Mouse (Mus musculus): ENCODE measurements around the gene Slc38a2. TPM values are rescaled to one million over a fixed set of nuclear protein-coding genes. Genes with fewer than 3 reads are reported as not detected.

Slc38a2 gene
- polyA plus RNA-seq, 1 experiment from 2014 or later: 245 TPM

DNA sequence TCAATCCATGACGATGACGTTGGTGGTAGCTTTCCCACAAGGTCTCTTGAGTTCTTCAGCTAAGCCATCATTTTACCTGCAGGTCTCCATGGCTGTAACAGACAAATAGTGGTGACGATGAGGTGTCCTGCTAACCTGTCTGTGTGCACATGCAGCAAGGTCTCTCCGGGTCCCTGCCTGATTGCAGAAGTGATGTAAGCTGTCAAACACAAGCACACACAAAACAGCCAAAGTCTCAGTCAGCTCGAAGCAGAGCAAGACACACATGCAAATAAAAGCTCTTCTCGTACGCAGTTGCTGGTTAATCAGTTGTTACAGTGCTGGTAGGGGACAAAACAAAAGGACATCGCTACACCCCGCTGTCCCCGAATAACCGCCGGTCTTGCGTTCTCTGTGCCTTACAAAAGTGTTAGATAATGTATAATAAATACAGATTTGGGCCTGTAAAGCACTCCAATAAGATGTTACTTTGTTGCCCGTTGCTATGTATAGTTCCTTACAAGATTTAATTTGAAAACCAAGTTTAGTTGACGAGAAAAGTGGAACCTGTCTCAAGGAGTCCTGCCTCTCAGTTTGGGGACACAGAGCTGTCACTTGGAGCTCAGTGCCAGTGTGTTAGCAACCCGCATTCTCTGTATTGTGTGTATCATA lies 43.2 kb upstream of the Slc38a2 start:
- Histone ChIP-seq H3K9ac (ENCODE audit: low read length) (no peak overlapping the region), H3K4me3 (ENCODE audit: low read depth, low read length) (no peak overlapping the region), H3K36me3 (ENCODE audit: control insufficient read depth, insufficient read depth, low read length) (no peaks in the 10 kb centered on the region), H3K4me2 (ENCODE audit: low read depth, severe bottlenecking) (no peak overlapping the region), H3K27ac (replicated peaks; ENCODE audit: low read depth, low read length) (no peak overlapping the region), H3K4me1 (ENCODE audit: control insufficient read depth, insufficient read depth, low read length) (0 out of 2 replicates have a peak, but pooled peaks cover 4% of the 10 kb centered on the region), H3K9me3 (ENCODE audit: control insufficient read depth, low read length) (no peaks in the 10 kb centered on the region), H3K27me3 (ENCODE audit: control insufficient read depth, insufficient read depth, low read length) (no peaks in the 10 kb centered on the region)
- 90% methylated on average over 16 of the region's 16 CpGs for WGBS
- ATAC-seq (ENCODE audit: insufficient number of reproducible peaks, low FRiP score, low TSS enrichment, low read depth) (no peak), DNase-seq (ENCODE audit: low spot score) (no peak)

DNA sequence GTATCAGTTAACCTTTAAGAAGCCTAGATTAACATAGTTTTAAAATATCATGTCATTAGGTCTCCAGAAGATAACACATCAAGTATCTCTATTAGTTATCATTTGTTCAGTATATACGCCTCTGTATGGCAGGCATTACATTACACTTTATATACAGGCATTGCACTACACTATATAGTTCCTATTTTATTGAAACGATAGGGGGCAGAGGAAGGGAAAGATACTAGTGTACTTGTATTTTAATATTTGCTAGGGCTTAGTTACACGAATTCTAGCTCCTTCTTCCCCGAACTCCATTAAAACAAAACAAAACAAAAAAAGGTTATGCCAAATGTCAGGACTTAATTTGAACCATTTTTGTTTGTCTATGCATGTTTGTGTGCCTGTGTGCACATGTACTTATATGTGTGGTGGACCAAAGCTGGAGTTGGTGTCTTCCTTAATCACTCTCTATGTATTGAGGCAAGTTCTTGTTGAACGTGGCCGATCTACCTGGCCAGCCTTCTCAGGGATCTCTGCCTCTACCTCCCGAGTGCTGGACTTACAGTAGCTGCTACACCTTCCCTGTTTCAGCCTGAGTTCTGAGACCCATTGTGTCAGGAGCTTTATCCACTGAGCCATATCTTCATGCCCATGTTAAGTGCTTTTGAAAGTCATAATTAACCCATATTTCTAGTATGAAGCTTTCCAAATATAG lies 41.5 kb upstream of the Slc38a2 start:
- Histone ChIP-seq H3K4me1 (ENCODE audit: control insufficient read depth, insufficient read depth, low read length) (0 out of 2 replicates have a peak, but pooled peaks cover 4% of the 10 kb centered on the region), H3K36me3 (ENCODE audit: control insufficient read depth, insufficient read depth, low read length) (no peaks in the 10 kb centered on the region), H3K9me3 (ENCODE audit: control insufficient read depth, low read length) (no peaks in the 10 kb centered on the region), H3K4me2 (ENCODE audit: low read depth, severe bottlenecking) (no peak overlapping the region), H3K9ac (ENCODE audit: low read length) (no peak overlapping the region), H3K27me3 (ENCODE audit: control insufficient read depth, insufficient read depth, low read length) (no peaks in the 10 kb centered on the region), H3K4me3 (ENCODE audit: low read depth, low read length) (no peak overlapping the region), H3K27ac (replicated peaks; ENCODE audit: low read depth, low read length) (no peak overlapping the region)
- 91% methylated on average over 7 of the region's 7 CpGs for WGBS
- DNase-seq (ENCODE audit: low spot score) (no peak), ATAC-seq (ENCODE audit: insufficient number of reproducible peaks, low FRiP score, low TSS enrichment, low read depth) (no peak)

DNA sequence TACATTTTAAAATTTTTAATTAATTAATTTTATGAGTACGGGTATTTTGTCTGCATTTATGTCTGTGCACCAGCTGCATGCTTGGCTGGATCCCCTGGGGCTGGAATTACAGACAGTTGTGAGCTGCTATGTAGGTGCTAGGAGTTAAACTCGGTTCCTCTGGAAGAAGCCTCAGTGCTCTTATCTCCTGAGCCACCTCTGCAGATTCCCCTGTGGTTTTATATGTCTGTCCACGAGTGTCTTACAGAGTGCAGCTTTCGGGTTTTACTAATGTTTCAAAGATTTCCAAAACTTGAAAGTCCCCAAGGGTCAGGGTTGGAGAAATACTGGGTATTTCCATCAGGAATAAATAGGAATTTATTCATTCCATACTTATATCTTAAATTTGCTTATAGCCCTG lies 40.6 kb upstream of the Slc38a2 start:
- no peak overlapping the region for H3K4me3 ChIP-seq (ENCODE audit: low read depth, low read length)
- H3K9me3 ChIP-seq (ENCODE audit: control insufficient read depth, low read length): no peaks in the 10 kb centered on the region
- no peak overlapping the region for H3K27ac ChIP-seq (replicated peaks; ENCODE audit: low read depth, low read length)
- no peaks in the 10 kb centered on the region for H3K27me3 ChIP-seq (ENCODE audit: control insufficient read depth, insufficient read depth, low read length)
- H3K36me3 ChIP-seq (ENCODE audit: control insufficient read depth, insufficient read depth, low read length): no peaks in the 10 kb centered on the region
- ATAC-seq (ENCODE audit: insufficient number of reproducible peaks, low FRiP score, low TSS enrichment, low read depth) (no peak), DNase-seq (ENCODE audit: low spot score) (no peak)
- H3K4me1 ChIP-seq (ENCODE audit: control insufficient read depth, insufficient read depth, low read length): 0 out of 2 replicates have a peak, but pooled peaks cover 4% of the 10 kb centered on the region
- WGBS: 74% methylated on average over 4 of the region's 4 CpGs
- H3K9ac ChIP-seq (ENCODE audit: low read length): no peak overlapping the region
- H3K4me2 ChIP-seq (ENCODE audit: low read depth, severe bottlenecking): no peak overlapping the region

DNA sequence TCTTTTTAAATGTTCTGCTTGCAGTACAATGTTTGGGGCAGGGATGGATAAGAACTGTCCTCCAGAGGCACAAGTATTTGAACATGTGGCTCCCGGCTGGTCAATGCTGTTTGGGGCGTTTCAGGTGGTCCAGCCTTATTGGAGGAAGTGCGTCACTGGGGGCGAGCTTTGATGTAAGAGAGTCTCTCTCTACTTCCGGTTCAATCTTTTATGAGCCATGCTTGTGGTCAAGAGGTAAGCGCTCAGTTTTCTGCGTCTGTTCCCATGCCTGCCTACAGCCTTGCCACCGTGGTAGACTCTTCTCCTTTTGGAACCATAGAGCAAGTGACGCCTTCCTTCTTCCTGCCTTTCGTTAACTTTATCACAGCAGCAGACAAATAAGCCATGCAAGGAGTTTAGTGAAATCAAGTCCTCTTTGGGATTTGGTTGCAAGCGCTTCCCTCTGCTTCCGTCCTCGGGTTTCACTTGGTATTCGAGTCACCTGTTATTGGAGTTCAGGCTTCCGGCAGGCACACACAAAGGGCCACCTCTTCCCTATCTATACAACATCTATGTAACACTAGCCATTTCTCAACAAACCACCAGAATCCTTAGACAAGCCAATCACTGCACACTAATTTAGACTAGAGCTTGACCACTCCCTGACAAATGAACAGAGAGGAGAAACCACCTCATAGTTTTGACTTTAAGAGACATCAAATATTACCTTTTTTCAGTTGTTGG lies 37.3 kb upstream of the Slc38a2 start:
- H3K36me3 ChIP-seq (ENCODE audit: control insufficient read depth, insufficient read depth, low read length): no peaks in the 10 kb centered on the region
- DNase-seq (ENCODE audit: low spot score) (no peak), ATAC-seq (ENCODE audit: insufficient number of reproducible peaks, low FRiP score, low TSS enrichment, low read depth) (no peak)
- H3K4me3 ChIP-seq (ENCODE audit: low read depth, low read length): no peak overlapping the region
- no peak overlapping the region for H3K9ac ChIP-seq (ENCODE audit: low read length)
- no peak overlapping the region for H3K27ac ChIP-seq (replicated peaks; ENCODE audit: low read depth, low read length)
- no peak overlapping the region for H3K4me2 ChIP-seq (ENCODE audit: low read depth, severe bottlenecking)
- no peaks in the 10 kb centered on the region for H3K27me3 ChIP-seq (ENCODE audit: control insufficient read depth, insufficient read depth, low read length)
- no peaks in the 10 kb centered on the region; the same call in 1 of the 2 replicates for H3K4me1 ChIP-seq (ENCODE audit: control insufficient read depth, insufficient read depth, low read length)
- 83% methylated on average over 15 of the region's 15 CpGs for WGBS
- H3K9me3 ChIP-seq (ENCODE audit: control insufficient read depth, low read length): no peaks in the 10 kb centered on the region

DNA sequence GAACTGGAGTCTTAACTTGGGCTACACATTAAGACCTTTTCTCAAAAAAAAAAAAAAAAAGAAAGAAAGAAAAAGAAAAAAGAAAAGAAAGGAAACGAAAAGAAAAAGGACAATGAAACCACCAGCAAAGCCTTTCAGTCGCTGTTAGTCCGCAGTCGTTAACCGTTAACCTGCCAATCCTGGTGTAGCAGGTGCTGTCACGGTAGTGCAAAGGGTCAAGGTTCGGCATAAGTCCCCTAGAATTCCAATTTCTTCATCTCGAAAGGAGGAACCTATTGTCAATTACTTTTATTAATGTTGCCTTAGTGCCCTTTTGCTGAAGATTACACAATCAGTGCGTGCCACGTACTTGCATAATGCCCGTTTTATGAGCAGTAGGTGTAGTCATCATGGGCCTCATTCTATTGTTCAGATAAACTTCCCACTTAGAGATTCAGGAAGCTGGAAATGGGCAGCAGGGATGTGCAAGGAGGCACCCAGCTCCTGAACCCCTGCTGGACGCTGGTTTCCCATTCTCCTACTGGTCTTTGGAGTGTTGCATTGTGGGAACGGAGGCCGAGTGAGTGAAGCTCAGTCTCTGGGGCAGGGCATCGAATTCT lies 36.1 kb upstream of the Slc38a2 start:
- no peak for DNase-seq (ENCODE audit: low spot score)

DNA sequence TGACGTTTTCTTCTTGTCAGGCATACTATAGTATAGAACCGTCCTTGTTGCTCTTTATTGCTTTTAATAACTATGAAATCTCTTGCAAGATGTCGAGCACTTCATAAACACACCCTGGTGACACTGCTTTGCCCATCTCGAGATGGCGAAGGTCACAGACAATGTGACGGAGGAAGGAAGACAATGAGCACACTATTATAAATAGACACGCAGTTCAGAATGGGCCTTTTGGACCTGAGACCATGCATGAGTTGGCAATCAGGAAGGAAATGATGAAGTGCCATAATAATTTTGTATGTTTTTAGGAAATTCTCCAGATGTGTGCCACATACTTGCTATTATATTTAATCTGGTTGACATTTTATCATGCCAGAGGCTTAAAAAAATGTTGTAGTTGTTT lies 34.9 kb upstream of the Slc38a2 start:
- Histone ChIP-seq H3K27me3 (ENCODE audit: control insufficient read depth, insufficient read depth, low read length) (no peaks in the 10 kb centered on the region), H3K36me3 (ENCODE audit: control insufficient read depth, insufficient read depth, low read length) (no peaks in the 10 kb centered on the region), H3K4me3 (ENCODE audit: low read depth, low read length) (no peak overlapping the region), H3K4me1 (ENCODE audit: control insufficient read depth, insufficient read depth, low read length) (no peaks in the 10 kb centered on the region; the same call in 1 of the 2 replicates), H3K27ac (replicated peaks; ENCODE audit: low read depth, low read length) (no peak overlapping the region), H3K9me3 (ENCODE audit: control insufficient read depth, low read length) (no peaks in the 10 kb centered on the region), H3K4me2 (ENCODE audit: low read depth, severe bottlenecking) (no peak overlapping the region), H3K9ac (ENCODE audit: low read length) (no peak overlapping the region)
- WGBS: 56% methylated on average over 7 of the region's 7 CpGs
- DNase-seq (ENCODE audit: low spot score) (no peak), ATAC-seq (ENCODE audit: insufficient number of reproducible peaks, low FRiP score, low TSS enrichment, low read depth) (no peak)

More for the DNA sequence above, 36.1 kb upstream of the Slc38a2 start:
- Histone ChIP-seq H3K4me2 (ENCODE audit: low read depth, severe bottlenecking) (no peak overlapping the region), H3K4me3 (ENCODE audit: low read depth, low read length) (no peak overlapping the region), H3K36me3 (ENCODE audit: control insufficient read depth, insufficient read depth, low read length) (no peaks in the 10 kb centered on the region), H3K4me1 (ENCODE audit: control insufficient read depth, insufficient read depth, low read length) (no peaks in the 10 kb centered on the region; the same call in 1 of the 2 replicates), H3K27ac (replicated peaks; ENCODE audit: low read depth, low read length) (no peak overlapping the region), H3K9ac (ENCODE audit: low read length) (no peak overlapping the region), H3K27me3 (ENCODE audit: control insufficient read depth, insufficient read depth, low read length) (no peaks in the 10 kb centered on the region), H3K9me3 (ENCODE audit: control insufficient read depth, low read length) (no peaks in the 10 kb centered on the region)
- no peak for ATAC-seq (ENCODE audit: insufficient number of reproducible peaks, low FRiP score, low TSS enrichment, low read depth)
- WGBS: 85% methylated on average over 15 of the region's 15 CpGs

DNA sequence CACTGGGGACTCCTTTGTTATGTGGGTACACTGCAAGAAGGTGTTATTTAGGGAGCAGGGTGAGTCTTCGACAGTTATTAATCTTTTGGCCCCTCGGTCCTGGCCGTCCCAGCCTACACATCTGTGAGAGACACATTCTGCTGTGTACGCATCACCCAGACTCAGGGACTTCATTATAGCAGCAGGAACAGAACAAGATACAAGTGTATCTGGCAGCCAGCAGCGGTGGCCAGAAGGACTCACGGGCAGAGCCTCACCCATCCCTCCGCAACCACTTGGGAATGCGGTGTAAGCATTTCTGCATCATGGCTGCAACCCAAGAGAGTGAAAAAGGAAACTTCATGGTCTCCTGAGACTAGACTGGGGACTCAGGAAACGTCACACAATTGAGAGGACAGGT lies 30.9 kb upstream of the Slc38a2 start:
- no peak overlapping the region for H3K9ac ChIP-seq (ENCODE audit: low read length)
- ATAC-seq (ENCODE audit: insufficient number of reproducible peaks, low FRiP score, low TSS enrichment, low read depth) (no peak), DNase-seq (ENCODE audit: low spot score) (no peak)
- H3K27ac ChIP-seq (replicated peaks; ENCODE audit: low read depth, low read length): no peak overlapping the region
- H3K27me3 ChIP-seq (ENCODE audit: control insufficient read depth, insufficient read depth, low read length): no peaks in the 10 kb centered on the region
- H3K9me3 ChIP-seq (ENCODE audit: control insufficient read depth, low read length): no peaks in the 10 kb centered on the region
- WGBS: 92% methylated on average over 9 of the region's 9 CpGs
- H3K4me3 ChIP-seq (ENCODE audit: low read depth, low read length): no peak overlapping the region
- no peaks in the 10 kb centered on the region for H3K36me3 ChIP-seq (ENCODE audit: control insufficient read depth, insufficient read depth, low read length)
- peaks cover 5% of the 10 kb centered on the region; the same call in 1 of the 2 replicates for H3K4me1 ChIP-seq (ENCODE audit: control insufficient read depth, insufficient read depth, low read length)
- H3K4me2 ChIP-seq (ENCODE audit: low read depth, severe bottlenecking): no peak overlapping the region

DNA sequence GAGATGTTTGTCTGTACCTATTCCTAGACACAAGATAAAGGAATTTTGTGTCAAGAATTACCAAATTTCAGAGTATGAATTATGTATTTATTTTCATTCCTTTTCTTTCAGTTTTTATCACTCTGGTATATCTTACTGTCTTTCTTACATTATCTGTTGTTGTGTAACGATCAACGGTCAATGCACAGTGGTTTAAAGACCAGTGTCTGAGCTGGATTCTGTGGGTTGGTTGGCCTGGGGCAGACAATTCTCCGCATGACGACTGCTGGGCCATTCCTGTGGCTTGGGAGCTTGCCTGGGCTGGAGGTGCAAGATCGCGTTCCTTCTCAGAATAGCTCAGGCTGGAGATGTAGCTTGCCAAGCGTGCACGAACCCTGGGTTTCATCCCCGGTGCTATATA lies 30.3 kb upstream of the Slc38a2 start:
- Histone ChIP-seq H3K36me3 (ENCODE audit: control insufficient read depth, insufficient read depth, low read length) (no peaks in the 10 kb centered on the region), H3K4me2 (ENCODE audit: low read depth, severe bottlenecking) (no peak overlapping the region), H3K9me3 (ENCODE audit: control insufficient read depth, low read length) (no peaks in the 10 kb centered on the region), H3K27me3 (ENCODE audit: control insufficient read depth, insufficient read depth, low read length) (no peaks in the 10 kb centered on the region), H3K4me1 (ENCODE audit: control insufficient read depth, insufficient read depth, low read length) (peaks cover 5% of the 10 kb centered on the region; the same call in 1 of the 2 replicates), H3K27ac (replicated peaks; ENCODE audit: low read depth, low read length) (no peak overlapping the region), H3K9ac (ENCODE audit: low read length) (no peak overlapping the region), H3K4me3 (ENCODE audit: low read depth, low read length) (no peak overlapping the region)
- 93% methylated on average over 9 of the region's 9 CpGs for WGBS
- ATAC-seq (ENCODE audit: insufficient number of reproducible peaks, low FRiP score, low TSS enrichment, low read depth) (no peak), DNase-seq (ENCODE audit: low spot score) (no peak)

Data from limb, embryonic 11.5 days (tissue).